Mouse (Mus musculus): ENCODE measurements at regions not wholly inside any gene's neighbourhood (a gene's known extent, or its start where the extent isn't known, plus 50 kb on each side); places are given as distances from the start of the nearest gene placed in this dataset.

DNA sequence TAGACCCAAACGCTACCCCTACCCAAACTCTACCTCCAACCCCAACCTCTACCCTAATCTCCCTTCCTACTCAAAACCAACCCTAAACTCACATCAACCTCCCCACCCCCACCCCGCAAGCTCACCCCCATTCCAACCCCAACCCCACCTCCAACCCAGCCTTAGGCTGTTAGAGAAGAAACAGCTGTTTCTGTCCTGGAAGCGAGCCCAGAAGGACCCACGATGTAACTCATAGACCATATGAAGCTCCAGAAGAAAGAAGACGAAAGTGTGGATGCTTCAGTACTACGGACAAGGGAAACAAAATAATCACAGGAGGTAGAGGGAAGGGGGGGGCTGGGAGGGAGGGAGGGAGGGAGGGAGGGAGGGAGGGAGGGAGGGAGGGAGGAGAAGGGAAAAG, 58.4 kb downstream of the Sox11 start:
- DNase-seq, result no peak

DNA sequence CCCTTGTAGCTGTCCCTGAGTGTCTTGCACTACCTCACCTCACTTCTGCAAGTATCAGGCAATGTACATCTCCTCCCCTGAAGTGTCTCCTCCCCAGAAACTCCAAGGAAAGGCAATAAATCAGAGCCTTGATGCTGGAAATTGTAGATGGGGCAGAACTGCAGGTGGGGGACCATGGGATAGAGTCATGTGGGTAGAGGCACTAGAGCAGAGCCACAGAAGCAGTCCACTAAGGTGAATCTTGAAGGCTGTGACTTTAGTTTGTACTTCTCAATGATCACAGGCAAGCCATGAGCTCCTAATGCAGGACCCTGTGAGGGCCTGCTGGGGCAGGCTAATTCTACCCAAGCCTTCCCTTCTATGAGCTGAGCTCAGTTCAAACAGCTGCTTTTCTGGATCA, 80.4 kb downstream of the Sox11 start:
- no peak for DNase-seq

DNA sequence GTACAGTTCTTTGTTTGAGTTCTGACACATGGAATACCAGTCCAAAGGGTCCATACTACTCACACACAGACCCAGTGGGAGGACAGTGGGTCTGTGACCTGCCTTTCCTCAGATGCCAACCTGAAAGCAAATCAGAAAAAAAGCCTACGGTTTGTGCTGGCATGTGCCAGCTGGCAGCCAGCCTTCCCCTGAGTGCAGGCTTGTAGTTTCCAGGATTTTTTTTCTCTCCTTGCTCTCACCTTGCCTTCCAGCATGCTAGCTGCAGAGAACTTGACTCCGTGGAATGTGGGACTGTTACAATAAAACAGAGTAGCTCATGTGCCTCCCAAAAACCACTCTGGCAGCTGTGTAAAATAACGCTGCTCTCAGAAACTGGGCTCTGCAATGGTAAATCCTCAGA, 88.2 kb downstream of the Sox11 start:
- peak; percentile 41 for DNase-seq

DNA sequence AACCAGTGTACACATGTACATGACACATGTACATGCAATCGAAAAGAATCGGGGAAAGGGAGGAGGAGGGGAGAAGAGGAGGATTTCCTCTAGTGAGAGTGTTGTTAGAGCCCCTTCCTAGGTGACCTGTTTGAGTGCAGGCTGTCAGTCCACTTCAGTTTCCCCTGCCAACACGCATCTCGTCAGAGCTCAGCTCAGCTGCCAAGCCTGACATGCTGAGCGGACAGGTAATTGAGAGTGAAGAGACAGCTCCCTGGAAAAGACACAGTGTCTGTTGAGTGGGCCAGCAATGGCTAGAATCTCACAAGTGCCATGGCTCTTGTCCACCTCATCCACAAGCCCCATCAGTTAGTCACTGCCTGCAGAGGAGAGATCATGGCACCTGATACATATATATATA, 90.9 kb downstream of the Sox11 start:
- no peak for DNase-seq

DNA sequence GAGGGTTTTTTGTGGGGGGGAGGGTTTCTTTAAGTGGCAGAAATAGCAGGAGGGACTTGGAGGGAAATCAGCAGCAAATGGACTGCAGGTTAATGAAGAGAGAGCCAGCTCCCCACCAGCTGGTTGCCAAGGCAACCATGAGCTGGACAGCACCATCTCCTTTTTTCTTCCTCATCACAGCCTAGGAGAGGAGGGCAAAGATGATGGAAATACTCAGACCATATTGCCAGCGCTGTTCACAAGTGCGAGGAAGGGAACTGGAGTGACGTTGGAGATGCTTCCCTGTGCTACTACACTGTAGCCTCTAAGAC, 93.9 kb downstream of the Sox11 start:
- no peak for DNase-seq

DNA sequence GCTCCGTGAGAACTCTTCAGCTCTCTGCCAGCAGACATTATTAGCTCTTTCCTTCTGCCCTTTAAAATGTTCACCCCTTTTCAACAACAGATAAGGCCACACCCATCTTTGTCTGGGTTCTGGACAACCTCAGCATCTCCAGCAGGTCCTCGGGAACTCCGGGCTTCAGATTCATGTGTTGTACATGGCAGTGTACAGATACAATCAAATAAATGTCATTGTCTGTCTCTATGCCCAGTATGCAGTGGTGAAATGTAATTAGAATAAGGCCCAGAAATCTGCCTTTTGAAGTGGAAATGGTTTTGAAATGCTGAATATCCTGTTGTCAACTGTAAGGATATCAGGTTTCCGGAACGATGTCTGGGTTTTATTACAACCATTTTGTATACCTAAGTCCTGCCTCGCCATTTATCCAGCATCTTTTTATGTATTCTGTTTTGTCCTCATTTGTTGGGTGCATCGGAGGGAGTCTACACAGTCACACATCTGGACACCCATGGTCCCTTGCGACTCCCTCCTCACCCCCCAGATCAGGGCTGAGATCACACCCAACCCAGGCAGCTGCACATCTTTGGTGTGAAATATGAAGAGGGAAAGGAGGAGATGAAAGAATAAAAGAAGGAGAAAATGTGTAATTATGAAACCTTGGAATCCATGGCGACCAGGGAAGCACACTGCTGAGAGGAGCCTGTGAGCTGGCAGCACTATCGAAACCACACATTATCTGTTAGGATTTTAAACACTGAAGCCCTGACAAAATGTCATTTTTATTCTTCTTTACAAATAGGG, 94.4 kb downstream of the Sox11 start:
- no peak for DNase-seq

DNA sequence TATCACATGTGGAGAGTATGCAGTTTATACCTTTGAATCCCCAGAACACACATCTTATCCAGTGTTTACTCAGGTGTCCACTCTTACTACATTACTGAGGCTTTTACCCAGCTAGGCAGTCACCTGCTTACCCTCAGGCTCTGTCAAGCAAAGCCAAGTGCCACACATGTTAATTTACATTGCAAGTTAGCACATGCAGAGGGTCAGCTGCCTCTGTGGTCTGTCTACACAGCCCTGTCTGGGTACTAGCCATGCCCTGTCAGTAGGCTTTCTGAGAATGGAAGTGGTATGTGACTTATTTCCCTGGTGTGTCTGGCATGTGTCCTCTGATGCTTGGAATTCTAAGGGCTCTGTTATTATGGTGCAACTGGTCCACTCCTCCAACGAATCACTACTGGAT, 106.6 kb downstream of the Sox11 start:
- no peak for DNase-seq

DNA sequence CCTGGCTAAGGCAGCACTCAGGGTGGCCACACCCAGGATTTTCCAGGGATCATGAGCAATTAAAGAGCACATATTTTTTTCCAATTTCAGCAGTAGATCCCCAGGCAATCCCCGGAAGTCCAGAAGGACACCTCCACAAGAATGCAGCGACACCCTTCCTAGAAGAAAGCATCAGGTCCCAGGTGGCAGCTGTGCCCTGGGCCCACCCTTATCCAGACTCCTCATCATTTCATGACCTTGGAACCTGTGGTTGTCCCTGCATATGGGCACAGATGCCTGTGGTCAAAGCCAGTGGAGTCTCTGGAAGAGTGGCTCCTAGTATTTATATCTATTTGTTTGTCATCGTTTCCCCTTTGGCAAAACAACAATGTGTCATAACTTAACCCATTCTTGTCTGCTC, 120.8 kb downstream of the Sox11 start:
- DNase-seq, result no peak

DNA sequence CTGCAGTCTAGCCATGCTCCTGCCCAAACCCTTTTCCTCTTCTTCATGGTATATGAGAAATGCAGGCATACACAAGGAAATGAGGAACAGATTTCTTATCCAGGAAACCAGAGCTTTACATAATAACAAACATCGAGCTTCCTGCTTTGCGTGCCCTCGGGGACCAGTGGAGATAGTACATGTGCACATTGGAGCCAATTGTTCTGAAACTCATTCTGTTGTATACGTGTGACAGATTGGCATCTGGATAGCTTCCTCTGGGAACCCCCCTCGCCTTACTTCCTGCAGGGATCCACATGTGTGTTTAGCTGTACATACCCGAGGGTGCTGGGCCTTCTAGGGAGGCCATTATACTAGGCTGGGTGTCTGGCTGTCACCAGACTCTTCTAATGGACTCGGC, 141.2 kb downstream of the Sox11 start:
- DNase-seq, result no peak

DNA sequence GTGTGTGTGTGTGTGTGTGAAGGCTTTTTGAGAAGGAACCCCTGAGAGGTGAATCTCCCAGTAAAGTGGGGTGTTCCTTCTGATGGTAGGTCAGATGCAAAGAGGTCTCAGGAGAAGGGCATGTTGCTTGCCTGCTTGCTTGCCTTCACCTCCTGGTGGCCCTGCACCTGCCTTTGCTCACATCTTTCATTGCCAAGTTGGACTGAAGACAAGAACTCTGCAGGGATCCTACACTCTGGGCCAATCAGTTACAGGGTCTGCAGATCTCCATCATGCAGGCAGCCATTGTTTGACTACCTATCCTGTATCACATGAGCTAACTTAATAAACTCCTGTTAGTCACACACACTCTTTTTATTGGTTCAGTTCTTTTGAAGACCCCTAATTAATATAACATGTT, 148.4 kb downstream of the Sox11 start:
- no peak for DNase-seq

DNA sequence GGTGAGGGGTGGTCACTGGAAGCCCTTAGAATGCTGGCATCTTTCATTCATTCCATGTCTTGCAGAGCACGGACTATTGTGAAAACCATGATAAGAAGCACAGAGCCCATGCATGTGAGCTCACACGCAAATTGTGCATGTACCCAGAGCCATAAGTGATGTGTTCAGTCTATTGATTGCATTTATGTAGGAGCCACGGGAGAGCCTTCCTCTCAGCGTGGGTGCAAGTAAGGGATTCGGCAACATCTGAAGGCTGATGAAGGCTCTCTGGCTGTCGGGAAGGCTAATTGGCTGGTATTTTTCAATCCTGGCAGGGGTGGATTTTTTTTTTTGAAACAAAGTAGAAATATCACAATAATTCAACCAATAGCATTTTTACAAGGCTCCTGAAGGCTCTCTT, 150.5 kb downstream of the Sox11 start:
- DNase-seq, result no peak

DNA sequence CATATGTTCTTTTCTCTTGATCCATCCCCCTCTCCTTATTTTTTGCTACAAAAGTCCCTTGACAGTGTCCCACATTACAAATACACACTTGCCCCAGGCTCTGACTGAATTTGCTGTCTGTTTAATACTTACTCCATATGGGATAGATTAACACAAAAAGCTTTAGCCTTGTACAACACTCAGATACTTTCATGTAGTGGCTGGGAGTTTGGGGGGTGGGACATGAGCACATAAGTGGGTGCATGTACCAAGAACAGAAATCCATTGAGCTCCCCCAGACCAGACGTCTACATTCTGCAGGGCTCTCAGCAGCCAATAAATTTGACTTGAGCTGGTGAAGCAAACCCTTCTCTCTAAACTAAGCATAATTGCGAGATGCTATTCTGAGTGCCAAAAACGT, 154.9 kb downstream of the Sox11 start:
- DNase-seq, result no peak

DNA sequence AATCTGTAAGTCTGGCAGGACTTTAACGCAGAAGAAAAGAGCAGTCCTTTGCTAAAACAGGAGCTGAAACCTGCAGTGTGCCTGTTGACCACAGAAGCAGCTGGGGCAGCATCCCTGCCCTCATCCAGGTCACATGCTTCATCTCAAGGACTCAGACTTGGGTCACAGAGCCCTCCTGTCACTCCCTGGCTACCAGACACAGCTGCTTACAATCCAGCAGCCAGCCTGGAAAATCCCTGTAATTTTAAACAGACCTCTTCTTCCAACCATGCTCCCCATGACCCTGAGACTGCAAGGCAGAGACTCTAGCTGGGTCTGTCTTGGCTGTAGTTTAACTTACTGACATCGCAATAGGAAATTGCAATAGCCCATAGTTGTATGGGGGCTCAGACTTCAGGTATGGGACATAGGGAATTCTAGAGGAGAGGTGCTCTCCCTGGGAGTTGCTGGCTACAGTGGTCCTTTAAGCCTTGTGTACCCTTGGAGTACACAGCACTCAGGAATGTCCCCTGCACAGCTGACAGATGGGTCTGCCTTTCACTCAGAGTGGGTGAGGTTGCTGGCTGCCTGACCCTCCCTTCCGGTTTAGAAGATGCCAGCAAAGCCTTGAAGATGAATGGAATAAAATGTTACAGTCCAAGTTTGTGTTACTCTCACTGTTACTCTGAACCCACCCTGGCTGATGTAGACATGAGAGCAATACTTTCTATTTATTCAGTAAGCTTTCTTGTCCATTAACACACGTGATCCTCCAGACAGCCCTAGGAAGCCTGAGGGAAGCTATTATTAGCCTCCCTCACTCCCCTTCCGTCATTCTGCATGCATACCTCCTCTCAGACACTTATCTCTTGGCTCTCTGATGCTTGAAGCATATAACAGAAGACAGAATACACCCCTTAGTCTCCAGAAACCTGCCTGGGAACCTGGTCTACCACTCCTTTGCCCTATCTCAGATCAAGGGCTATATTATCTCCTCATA, 159.7 kb downstream of the Sox11 start:
- DNase-seq, result no peak

DNA sequence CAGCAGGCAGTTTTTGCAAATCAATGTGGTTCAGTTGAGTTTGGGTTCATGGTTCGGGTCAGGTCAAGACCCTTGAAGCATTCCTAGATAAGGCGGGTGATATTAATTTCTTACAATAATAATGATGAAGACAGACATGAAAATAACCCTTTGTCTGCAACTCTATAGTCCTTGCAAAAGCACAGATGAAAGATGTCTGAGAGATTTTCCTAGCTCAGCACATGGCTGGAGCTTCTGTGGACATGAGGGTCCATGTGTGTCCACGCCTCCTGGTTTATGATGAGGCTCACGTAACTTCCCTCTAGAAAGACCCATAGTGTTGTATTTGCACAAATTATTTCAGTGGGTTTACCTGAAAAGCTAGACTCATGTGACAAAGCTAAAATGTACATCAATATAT, 168.8 kb downstream of the Sox11 start:
- DNase-seq, result no peak

DNA sequence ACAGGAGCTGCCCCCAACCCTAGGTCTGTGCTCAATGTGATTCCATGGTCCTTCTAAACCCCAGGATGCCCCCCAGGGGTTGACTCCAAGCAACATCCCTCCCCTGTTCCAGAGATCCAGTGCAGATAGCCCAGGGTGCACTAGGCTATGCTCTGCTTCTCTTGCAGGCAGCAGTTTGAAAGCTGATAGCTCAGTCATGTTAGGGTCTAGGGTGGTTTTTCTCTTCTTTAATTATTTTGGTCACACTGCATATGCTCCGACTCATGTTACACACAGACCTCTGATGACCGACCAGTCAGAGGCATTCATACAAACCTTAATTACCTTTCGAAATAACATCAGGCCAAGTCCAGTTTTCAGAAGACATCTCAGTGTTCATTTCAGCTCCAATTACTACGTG, 169.2 kb downstream of the Sox11 start:
- no peak for DNase-seq

DNA sequence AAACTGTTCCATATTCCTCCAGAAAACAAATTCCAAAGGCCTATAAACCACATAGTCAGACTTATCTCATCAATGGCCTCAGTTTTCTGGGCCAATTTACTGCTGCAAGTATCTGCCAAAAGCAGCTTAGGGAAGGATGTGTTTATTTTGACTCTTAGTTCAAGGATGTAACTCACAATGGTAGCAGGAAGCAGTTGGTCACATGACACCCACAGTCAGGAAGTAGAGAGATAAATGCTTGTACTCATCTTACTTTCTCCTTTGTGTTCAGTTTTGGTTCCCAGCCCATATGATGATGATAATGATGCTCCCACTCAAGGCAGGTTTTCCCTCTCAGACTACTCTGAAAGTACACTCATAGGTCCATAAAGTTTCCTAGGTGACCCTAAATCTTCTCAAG, 170.8 kb downstream of the Sox11 start:
- no peak for DNase-seq

DNA sequence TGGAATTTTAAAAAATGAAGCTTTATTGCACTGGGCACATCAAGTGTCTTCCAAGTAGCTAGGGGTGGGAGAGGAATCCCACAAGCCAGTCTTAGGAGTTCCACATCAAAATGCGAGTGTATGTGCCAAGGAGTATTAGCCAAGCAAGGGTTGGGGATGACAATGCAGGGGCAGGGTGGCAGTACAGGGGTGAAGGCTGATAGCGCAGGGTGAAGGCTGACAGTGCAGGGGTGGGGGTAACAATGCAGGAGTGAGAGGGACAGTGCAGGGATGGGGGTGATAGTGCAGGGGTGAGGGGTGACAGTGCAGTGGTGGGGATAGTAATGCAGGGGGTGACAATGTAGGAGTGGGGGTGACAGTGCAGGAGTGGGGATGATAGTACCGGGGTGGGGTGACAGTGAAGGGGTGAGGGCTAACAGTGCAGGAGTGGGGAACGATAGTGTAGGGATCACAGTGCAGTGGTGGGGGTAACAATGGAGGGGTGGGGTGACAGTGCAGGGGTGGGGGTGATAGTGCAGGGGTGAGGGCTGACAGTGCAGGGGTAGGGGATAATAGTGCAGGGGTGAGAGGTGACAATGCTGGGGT, 177.4 kb downstream of the Sox11 start:
- no peak for DNase-seq

DNA sequence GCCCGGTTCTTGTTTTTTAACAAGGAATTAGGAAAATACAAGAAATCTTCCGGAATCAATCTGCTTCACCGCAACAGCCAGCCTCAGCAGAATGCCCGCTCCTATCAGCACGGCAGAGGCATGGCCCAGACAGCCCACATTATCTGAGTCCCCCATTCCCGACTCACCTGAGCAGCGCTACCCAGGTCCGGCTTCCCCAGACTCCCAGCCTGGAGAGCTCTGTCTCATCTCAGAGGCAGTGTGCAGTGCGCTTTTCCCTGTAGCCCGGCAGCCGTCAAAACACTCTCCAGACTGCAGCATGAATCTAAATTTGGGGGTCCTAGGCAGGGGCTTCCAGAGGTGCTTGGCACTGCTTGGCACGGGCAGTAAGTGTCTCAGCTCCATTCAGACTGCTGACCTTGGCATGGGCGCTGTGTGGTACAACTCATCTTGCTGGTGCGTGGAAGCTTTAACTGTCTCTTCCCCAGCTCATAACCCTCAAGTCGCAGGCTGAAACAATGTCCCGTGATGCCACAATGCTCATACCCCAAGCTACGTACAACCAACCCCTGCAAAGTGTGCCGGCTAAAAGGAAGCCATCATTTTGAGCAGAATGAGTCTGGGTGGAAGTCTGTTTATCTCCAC, 182.2 kb downstream of the Sox11 start:
- DNase-seq, result no peak

DNA sequence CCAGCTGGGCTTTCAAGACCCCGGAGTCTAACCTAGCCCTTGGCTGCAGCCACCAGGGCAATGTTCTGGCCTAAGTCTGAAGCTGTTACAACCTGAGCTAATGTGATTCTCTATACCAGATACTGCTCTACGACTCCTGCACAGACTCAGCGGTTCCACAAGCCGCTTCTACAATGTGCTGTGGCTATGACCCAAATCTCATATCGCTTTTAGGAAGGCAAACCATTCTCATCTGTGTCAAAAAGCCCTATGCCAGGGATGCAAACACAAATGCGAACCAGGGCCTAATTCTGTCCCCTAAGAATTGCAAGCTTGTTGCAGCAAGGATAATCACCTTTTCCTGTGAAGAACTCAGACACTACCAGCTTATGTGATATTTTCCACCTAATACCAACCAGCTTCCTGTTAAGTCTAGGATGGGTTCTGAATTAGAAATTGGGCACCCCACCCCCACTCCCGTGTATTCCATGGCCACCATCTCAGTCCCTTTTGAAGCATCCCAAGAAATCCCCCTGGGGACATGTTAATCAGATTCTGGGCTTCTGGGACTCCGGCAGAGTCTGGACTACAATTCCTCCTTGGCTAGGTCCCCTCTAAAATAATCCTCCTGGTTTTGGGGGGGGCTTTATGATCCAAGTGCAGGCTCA, 182.8 kb downstream of the Sox11 start:
- DNase-seq, result no peak

DNA sequence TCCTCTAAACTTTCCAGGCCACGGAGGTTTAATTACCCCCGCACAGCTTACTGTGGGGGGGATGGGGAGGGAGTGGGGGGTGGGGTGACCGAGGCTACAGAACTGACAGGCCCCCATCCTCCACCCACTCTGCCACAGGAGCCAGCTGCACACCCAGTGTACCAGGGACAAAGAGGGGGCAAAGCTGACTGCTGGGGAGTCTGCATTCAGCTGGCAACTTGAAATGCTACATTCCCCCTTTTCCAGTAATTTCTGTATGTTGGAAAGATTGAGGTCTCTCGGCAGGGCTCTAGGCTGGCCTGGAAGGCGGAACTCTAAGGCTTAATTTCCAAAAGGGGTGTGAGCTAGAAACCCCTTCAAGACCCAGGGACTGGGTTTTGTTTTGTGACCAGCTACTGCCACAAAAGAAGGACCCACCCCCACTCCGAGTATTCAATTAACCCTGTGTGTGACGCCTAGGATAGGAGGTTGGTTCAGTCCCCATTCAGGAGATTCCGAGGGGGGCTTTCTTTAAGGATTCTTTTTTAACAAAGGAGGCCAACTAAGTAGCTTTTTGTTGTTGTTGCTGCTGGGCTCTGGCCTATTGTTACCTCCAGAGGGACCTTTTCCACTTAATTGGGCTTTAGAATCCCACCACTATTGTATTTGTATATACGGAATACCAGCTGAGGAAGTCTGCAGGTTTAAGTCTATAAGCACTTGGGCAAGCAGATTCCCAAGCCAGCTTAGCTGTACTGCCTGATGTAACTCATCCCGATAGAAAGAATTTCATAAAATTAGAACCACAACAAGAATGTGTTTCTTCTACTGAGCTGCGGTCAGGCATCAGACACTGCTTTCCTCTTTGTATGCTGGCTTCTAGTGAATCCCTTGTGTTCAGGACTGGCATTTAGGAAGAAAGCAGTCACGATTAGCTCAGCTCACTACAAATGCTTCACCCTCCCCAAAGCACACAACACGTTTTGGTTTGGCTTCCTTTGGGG, 191.2 kb downstream of the Sox11 start:
- DNase-seq, result no peak

DNA sequence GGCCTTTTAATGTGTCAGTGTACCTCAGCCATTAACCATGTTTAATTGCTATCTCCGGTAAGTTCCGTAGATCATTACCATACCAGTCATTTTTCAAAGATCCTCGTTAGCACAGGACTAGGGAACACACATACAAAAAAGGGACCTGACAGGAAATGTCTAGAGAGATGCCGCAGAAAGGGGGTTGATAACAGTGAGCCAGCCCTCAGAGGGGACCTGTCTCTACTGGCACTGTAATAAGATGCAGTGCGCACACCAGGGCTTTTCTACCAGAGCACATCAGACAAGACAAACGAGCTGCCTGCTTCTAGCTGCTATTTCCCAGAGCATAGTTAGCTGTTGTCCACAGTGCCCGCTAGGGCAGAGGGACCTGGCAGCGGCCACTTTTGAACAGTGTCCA, 199.1 kb downstream of the Sox11 start:
- DNase-seq, result no peak
